Mouse (Mus musculus) embryonic facial prominence, embryonic 14.5 days (tissue): ENCODE measurements at regions not wholly inside any gene's neighbourhood (a gene's known extent, or its start where the extent isn't known, plus 50 kb on each side); places are given as distances from the start of the nearest gene placed in this dataset.
"Not testable (repeated sequence)": the region's sequence is repeated elsewhere in the genome, so short reads cannot be mapped to it uniquely, and the experiment has no call there.

Source experiments
- ATAC-seq: fragments of 200-750 bp; cut with Nextera tagmentation; 2 replicates; pipeline ENCODE4 v1.8.0; 2017; ENCODE audit warnings: low read depth, moderate number of reproducible peaks, moderate TSS enrichment
- DNase-seq: peaks from one replicate; pipeline ENCODE4 v3.0.0-alpha.2; 2015; ENCODE audit warnings: low spot score
- H3K27ac ChIP-seq: fragments of 300-500 bp; sonication (generic); replicated peaks from 2 replicates; pipeline ENCODE4 v1.5.1; 2014; ENCODE audit warnings: low read depth, mild to moderate bottlenecking, low read length, moderate library complexity
- H3K27me3 ChIP-seq: fragments of 300-500 bp; sonication (generic); replicated peaks from 2 replicates; pipeline ENCODE4 v1.6.1; 2014; ENCODE audit warnings: low read length; ENCODE audit not compliant: control insufficient read depth, insufficient read depth
- H3K36me3 ChIP-seq: fragments of 300-500 bp; sonication (generic); 2 replicates; pipeline ENCODE4 v1.6.1; 2014; ENCODE audit warnings: low read length, mixed read lengths; ENCODE audit not compliant: control insufficient read depth, insufficient read depth
- H3K4me1 ChIP-seq: fragments of 300-500 bp; sonication (generic); 2 replicates; pipeline ENCODE4 v1.6.1; 2014; ENCODE audit warnings: antibody characterized with exemption, low read length; ENCODE audit not compliant: control insufficient read depth, insufficient read depth
- H3K4me2 ChIP-seq: fragments of 300-500 bp; sonication (generic); 2 replicates; pipeline ENCODE4 v1.6.1; 2014; ENCODE audit warnings: low read depth, mild to moderate bottlenecking, low read length, moderate library complexity, mixed read lengths
- H3K4me3 ChIP-seq: fragments of 300-500 bp; sonication (generic); 2 replicates; pipeline ENCODE4 v1.5.1; 2014; ENCODE audit warnings: low read depth, mild to moderate bottlenecking, low read length
- H3K9ac ChIP-seq: fragments of 300-500 bp; sonication (generic); 2 replicates; pipeline ENCODE4 v1.6.1; 2014; ENCODE audit warnings: low read depth, mild to moderate bottlenecking, low read length, moderate library complexity, mixed read lengths
- H3K9me3 ChIP-seq: fragments of 300-500 bp; sonication (generic); 2 replicates; pipeline ENCODE4 v1.6.1; 2016; ENCODE audit warnings: low read length; ENCODE audit not compliant: control insufficient read depth
- WGBS: fragments of 180-500 bp; shearing (Covaris S2); extraction: QIAGEN DNeasy Blood & Tissue Kit; methylation state at CpG from one replicate; pipeline ENCODE4 v1.1.7; 2014; 5-methylcytosine and 5-hydroxymethylcytosine counted together

DNA sequence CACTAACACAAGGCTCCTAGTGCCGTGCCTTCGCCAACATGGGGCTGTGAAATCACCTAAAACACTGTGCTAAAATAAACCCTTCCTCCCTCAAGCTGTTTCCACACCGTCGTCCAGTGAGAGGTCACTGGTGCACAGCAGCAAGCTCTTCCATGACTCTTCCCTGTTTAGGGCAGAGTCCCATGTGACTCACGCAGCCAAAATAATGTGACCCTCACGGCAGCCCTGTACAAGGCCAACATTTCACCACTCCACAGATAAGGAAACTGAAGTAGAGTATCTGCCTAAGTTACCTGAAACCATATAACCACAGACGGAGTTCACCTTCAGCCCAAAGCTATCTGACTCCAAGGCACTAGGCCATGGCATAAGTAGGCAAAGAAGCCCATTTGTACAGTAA, 173.4 kb downstream of the Tomm20 start:
- Histone ChIP-seq H3K4me2 (no peak overlapping the region), H3K27me3 (no peaks in the 10 kb centered on the region), H3K9ac (no peak overlapping the region), H3K4me1 (no peaks in the 10 kb centered on the region), H3K27ac (no peak overlapping the region), H3K9me3 (no peaks in the 10 kb centered on the region), H3K4me3 (no peak overlapping the region), H3K36me3 (no peaks in the 10 kb centered on the region)
- WGBS: 86% methylated on average over 7 of the region's 7 CpGs
- ATAC-seq (no peak), DNase-seq (no peak)

GRCm38 (mm10) chr8:126770374-126770773, 175.3 kb downstream of the Tomm20 start:
- H3K4me2 ChIP-seq, ATAC-seq, H3K9ac ChIP-seq, H3K9me3 ChIP-seq, H3K4me1 ChIP-seq, H3K27me3 ChIP-seq, H3K36me3 ChIP-seq, H3K27ac ChIP-seq, H3K4me3 ChIP-seq, DNase-seq: not testable (repeated sequence)
- WGBS: 83% methylated on average over 2 of the region's 2 CpGs

- H3K9me3 ChIP-seq: no peaks in the 10 kb centered on the region
- DNase-seq (no peak), ATAC-seq (no peak)
- H3K36me3 ChIP-seq: no peaks in the 10 kb centered on the region
- H3K9ac ChIP-seq: no peak overlapping the region
- no peaks in the 10 kb centered on the region for H3K27me3 ChIP-seq
- WGBS: 77% methylated on average over 5 of the region's 5 CpGs
- no peak overlapping the region for H3K27ac ChIP-seq
- H3K4me1 ChIP-seq: no peaks in the 10 kb centered on the region
- no peak overlapping the region for H3K4me2 ChIP-seq
- no peak overlapping the region for H3K4me3 ChIP-seq
These were observed 174.4 kb upstream of the Irf2bp2 start for GRCm38 (mm10) chr8:126768142-126768541.

DNA sequence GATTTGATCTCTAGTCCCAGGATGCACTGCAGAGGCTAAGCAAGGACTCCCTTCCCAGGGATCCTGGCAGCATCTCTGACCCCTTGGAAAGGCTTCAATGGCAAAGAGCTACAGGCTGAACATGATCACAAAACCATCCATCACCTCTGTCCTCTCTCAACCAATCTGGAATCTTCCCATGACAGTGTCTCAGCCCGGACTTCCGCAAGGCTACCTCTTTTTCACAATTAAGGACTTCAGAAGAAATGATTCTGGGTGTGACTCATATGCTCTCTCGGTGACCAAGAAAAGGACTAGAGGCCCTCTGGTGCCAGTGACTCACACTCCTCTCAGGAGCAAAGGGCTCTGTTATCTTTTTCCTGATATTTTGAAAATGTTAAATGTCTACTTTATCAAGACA, 173.6 kb upstream of the Irf2bp2 start:
- no peak overlapping the region for H3K27ac ChIP-seq
- H3K9ac ChIP-seq: no peak overlapping the region
- no peaks in the 10 kb centered on the region for H3K27me3 ChIP-seq
- no peak overlapping the region for H3K4me3 ChIP-seq
- ATAC-seq (no peak), DNase-seq (no peak)
- no peak overlapping the region for H3K4me2 ChIP-seq
- WGBS: 95% methylated on average over 3 of the region's 3 CpGs
- no peaks in the 10 kb centered on the region for H3K9me3 ChIP-seq
- no peaks in the 10 kb centered on the region for H3K4me1 ChIP-seq
- H3K36me3 ChIP-seq: no peaks in the 10 kb centered on the region

DNA sequence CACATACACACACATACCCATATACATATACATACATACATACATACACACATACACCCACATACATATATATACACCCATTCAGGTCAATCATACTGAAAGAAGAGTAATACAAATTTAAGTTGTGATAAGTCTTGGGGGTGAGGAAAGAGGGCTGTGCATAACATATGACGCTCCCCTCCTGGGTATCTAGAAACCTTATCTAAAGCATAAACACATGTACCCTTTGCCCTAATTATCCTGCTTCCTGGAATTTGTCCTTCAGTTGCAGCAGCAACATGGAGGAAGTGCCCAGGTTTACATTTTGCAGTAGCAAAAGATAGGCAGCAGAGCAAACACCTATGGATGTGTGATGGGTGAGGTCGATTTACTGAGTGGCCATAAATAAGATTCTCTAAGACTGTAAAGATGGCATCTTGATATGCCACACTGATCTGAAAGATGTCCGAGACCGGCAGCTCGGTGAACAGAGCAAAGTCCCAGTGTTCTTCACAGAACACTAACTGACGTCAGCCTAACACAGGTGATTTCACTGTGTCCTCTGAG, 172.0 kb upstream of the Irf2bp2 start:
- no peaks in the 10 kb centered on the region for H3K9me3 ChIP-seq
- no peaks in the 10 kb centered on the region for H3K4me1 ChIP-seq
- H3K4me2 ChIP-seq: no peak overlapping the region
- H3K4me3 ChIP-seq: no peak overlapping the region
- H3K27ac ChIP-seq: no peak overlapping the region
- no peaks in the 10 kb centered on the region for H3K36me3 ChIP-seq
- H3K27me3 ChIP-seq: no peaks in the 10 kb centered on the region
- ATAC-seq (no peak), DNase-seq (no peak)
- WGBS: 81% methylated on average over 6 of the region's 6 CpGs
- no peak overlapping the region for H3K9ac ChIP-seq

- Histone ChIP-seq H3K4me1 (no peaks in the 10 kb centered on the region), H3K36me3 (no peaks in the 10 kb centered on the region), H3K27ac (no peak overlapping the region), H3K9me3 (no peaks in the 10 kb centered on the region), H3K9ac (no peak overlapping the region), H3K27me3 (no peaks in the 10 kb centered on the region), H3K4me3 (no peak overlapping the region), H3K4me2 (no peak overlapping the region)
- ATAC-seq (no peak), DNase-seq (no peak)
- WGBS: 85% methylated on average over 7 of the region's 7 CpGs
These were observed 169.8 kb upstream of the Irf2bp2 start for GRCm38 (mm10) chr8:126763600-126763999.

GRCm38 (mm10) chr8:126759711-126760110, 165.9 kb upstream of the Irf2bp2 start:
- Histone ChIP-seq H3K4me1 (peaks cover 8% of the 10 kb centered on the region), H3K9me3 (no peaks in the 10 kb centered on the region), H3K27me3 (no peaks in the 10 kb centered on the region), H3K27ac (no peak overlapping the region), H3K4me2 (no peak overlapping the region), H3K36me3 (no peaks in the 10 kb centered on the region), H3K4me3 (no peak overlapping the region), H3K9ac (no peak overlapping the region)
- DNase-seq: peak; percentile 76
- 53% methylated on average over 7 of the region's 7 CpGs for WGBS
- ATAC-seq: peak; percentile 65; the same call in 1 of the 2 replicates

GRCm38 (mm10) chr8:126758951-126759350, 165.2 kb upstream of the Irf2bp2 start:
- no peaks in the 10 kb centered on the region for H3K27me3 ChIP-seq
- H3K9ac ChIP-seq: no peak overlapping the region
- no peaks in the 10 kb centered on the region for H3K36me3 ChIP-seq
- no peak overlapping the region for H3K27ac ChIP-seq
- H3K4me1 ChIP-seq: peaks cover 8% of the 10 kb centered on the region
- 91% methylated on average over 4 of the region's 4 CpGs for WGBS
- H3K4me2 ChIP-seq: no peak overlapping the region
- H3K9me3 ChIP-seq: no peaks in the 10 kb centered on the region
- H3K4me3 ChIP-seq: no peak overlapping the region
- DNase-seq: no peak
- no peak for ATAC-seq

DNA sequence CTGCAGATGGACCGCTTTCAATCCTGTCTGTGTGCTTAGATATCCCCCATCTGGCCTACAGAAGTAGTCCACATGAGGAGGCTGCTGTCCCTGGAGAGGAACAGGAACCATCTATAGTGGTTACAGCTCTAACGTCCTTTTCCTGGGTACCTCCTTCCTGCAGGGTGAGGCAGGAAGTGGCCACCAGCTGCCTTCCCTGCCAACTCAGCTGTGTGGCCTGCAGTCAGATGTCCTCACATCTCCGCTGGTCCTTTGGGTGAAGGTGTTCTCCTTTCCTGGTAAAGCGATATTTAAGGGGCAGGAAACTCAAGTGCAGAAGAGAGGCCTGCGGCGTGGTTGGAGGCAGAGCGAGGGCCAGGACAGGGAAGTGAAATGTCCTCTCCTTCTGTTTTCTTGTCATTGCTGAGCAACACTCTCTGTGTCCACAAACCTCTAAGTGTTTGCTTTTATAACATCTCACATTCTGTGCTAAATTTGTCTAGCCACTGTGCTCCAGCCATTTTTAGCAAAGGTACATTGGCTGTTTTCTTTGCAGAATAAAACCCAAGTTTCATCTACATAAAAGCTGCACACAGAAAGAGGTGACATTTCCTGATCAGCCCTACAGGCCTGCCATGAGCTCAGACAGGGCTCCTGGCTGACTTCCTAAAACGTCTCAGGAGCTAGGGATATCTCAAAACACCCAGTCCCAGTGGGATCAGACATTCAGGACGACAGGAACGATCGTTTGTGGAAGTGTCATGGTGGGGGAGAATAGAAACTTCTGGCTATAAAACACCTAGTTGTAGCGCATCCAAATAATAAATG, 164.4 kb upstream of the Irf2bp2 start:
- 69% methylated on average over 12 of the region's 12 CpGs for WGBS

More for the DNA sequence above, 164.4 kb upstream of the Irf2bp2 start:
- H3K27ac ChIP-seq: peak overlapping the region; percentile 48
- ATAC-seq (no peak), DNase-seq (peak; percentile 55)
- no peaks in the 10 kb centered on the region for H3K27me3 ChIP-seq
- H3K4me1 ChIP-seq: peaks cover 14% of the 10 kb centered on the region
- H3K9me3 ChIP-seq: no peaks in the 10 kb centered on the region
- H3K36me3 ChIP-seq: no peaks in the 10 kb centered on the region
- H3K4me2 ChIP-seq: no peak overlapping the region
- no peak overlapping the region for H3K4me3 ChIP-seq
- H3K9ac ChIP-seq: 0 out of 2 replicates have a peak overlapping the region, but pooled peaks have one; percentile 8
